Mouse (Mus musculus) mammary gland, adult 2 months (tissue): ENCODE measurements around the gene Macrod1. TPM values are rescaled to one million over a fixed set of nuclear protein-coding genes. Genes with fewer than 3 reads are reported as not detected.

Source experiments
- polyA plus RNA-seq: library from polyadenylated mRNA; depleted of rRNA; stranded (reverse); fragments of >200 nt; gene quantifications from 2 replicates; pipeline ENCODE4 v1.2.3, GENCODE M21; 2012; ENCODE audit warnings: low replicate concordance; rRNA removed

The Macrod1 gene
- 83.4 and 120 TPM in 2 replicates for polyA plus RNA-seq

GRCm38 (mm10) chr19:7056248-7057087, at the start of gene Macrod1:
TSS of gene Macrod1 (plus strand) at chr19:7056810.

DNA sequence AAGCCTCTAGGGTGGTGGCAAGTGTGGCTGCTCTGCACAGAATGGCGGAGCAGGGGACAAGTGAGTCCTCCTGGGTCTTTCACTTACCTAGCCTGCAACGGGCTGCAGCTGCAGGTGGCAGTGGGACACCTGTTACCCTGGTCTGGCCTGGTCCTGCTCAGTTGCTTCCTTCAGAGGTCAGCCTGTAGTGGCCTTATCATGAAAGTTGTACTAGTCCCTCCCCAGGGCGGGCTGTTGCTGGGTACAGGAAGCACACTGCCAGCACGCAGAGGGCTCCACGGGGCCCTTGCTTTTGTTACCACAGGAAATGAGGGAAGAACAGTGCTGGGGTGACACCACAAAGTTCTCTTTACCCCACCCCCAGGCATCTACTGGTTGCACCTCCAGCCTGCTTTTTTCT, 37.4 kb upstream of the Macrod1 start, which contains the start of gene Fermt3:
TSS of gene Fermt3 (minus strand) at position 279 of the 400 bp plus-strand sequence.

DNA sequence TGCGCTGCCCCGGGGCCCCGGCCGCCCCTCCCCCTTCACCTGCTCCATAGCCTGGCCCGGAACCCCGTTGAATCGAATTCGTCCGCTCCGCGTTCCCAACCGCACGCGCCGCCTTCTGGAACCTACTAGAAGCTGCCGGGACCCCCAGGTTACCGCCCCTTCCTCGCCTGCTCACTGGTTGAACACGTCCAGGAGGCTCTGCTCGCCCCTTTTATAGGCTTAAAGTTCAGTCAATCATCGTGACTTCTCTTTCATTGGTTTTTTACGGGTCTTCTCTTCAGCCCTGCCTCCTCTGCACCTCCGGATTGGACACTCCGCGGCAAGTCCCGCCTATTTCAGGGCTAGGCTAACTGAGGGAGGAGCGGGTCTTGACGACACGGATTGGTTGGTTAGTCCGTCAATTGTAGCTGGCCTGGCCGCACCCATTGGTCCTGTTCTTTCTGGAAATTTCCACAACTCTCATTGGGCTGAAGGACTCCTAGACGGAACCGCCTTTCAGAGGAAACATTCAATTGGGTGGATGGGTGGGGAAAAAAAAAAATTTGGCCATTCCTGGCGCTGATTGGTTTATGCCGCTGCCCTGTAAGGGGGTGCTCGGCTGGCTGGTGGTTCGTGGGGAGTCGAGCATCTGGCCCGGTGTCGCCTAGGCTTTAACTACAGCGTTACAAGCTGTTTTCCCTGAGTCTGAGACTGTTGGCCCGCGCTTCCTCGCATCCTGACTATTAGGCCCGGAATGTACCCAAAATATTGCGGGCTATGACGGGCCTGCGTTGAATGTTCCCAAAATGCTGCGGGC, 16.6 kb upstream of the Macrod1 start, which contains the start of gene Stip1:
TSS of gene Stip1 (minus strand) at position 127 of the 796 bp plus-strand sequence.

GRCm38 (mm10) chr19:7105544-7105943, 48.9 kb downstream of the Macrod1 start, which contains the start of gene Flrt1:
TSS of gene Flrt1 (minus strand) at chr19:7105729.

GRCm38 (mm10) chr19:7205753-7206736, 149.4 kb downstream of the Macrod1 start, which contains the start of gene Otub1:
TSS of gene Otub1 (minus strand) at chr19:7206316.

GRCm38 (mm10) chr19:7217162-7217925, 160.7 kb downstream of the Macrod1 start, which contains the start of gene Cox8a:
TSS of gene Cox8a (minus strand) at chr19:7217616.

DNA sequence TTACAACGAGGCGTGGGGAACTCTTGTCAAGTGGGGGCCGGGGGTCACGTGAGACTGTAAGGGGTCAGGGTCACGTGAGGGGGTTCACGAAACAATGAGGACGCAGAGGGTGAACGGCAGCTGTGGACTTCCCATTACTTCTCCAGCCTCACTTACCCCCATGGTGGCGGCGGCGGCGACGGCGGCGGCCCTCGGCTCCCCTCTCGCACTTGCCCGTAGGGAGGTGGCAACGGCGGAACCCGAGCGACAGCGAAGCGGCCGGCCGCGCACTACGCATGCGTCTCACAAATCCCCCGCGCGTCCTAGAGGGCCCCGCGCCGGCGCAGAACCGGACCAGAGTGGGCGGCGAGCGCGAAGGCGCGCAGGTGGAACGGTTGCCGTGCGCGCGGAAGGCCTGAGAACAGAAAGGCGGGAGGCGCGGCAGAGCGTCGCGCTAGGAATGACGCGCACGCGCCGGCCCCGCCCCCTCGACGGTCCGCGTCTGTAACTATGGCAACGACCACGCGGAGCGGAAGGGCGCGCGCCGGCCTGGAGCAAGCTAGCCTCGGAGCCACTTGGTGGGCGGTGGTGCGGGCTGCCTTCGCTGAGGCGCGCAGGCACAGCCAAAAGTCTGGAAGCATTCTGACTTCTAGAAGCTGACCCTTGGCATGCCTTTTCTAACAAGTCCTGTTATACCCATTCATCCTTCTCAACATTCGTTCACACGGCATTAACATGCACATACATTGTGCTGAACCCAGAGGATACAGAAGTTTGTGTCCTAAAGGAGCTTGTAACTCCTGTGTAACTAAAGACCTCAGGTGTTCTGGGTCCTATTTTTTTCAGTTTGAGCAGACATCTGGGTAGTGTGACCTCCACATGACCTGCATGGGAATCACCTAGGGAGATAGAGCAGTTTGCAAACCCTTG, 184.4 kb downstream of the Macrod1 start, which contains the start of gene Naa40:
TSS of gene Naa40 (minus strand) at position 402 of the 909 bp plus-strand sequence.

Other genes starting within 250 kb of the Macrod1 start
- 29.2 and 54.2 TPM in 2 replicates for gene Rps6ka4, start 216.2 kb upstream of the Macrod1 start, polyA plus RNA-seq
- gene Ccdc88b, start 198.6 kb upstream of the Macrod1 start, polyA plus RNA-seq, result 18.4 and 61.9 TPM in 2 replicates
- 96.6 and 166 TPM in 2 replicates for gene Trmt112, start 147.1 kb upstream of the Macrod1 start, polyA plus RNA-seq
- gene Prdx5, start 146.7 kb upstream of the Macrod1 start, polyA plus RNA-seq, result 110 and 125 TPM in 2 replicates
- 79.8 and 98.9 TPM in 2 replicates for gene Esrra, start 135.0 kb upstream of the Macrod1 start, polyA plus RNA-seq
- 0.30 and 0.69 TPM in 2 replicates for gene Catsperz, start 131.4 kb upstream of the Macrod1 start, polyA plus RNA-seq
- 0.11 and 0.17 TPM in 2 replicates for gene Kcnk4, start 122.3 kb upstream of the Macrod1 start, polyA plus RNA-seq
- 43.2 and 81.2 TPM in 2 replicates for gene Bad, start 114.9 kb upstream of the Macrod1 start, polyA plus RNA-seq
- gene Gpr137, start 114.3 kb upstream of the Macrod1 start, polyA plus RNA-seq, result 97.2 and 124 TPM in 2 replicates
- 86.1 and 130 TPM in 2 replicates for gene Ppp1r14b, start 81.8 kb upstream of the Macrod1 start, polyA plus RNA-seq
- gene Plcb3, start 80.3 kb upstream of the Macrod1 start, polyA plus RNA-seq, result 73.1 and 79.6 TPM in 2 replicates
- 20.6 and 22.2 TPM in 2 replicates for gene Fkbp2, start 76.3 kb upstream of the Macrod1 start, polyA plus RNA-seq
- 95.9 and 128 TPM in 2 replicates for gene Vegfb, start 69.2 kb upstream of the Macrod1 start, polyA plus RNA-seq
- gene Dnajc4, start 64.2 kb upstream of the Macrod1 start, polyA plus RNA-seq, result 55.4 and 59.2 TPM in 2 replicates
- 39.2 and 39.4 TPM in 2 replicates for gene Nudt22, start 60.7 kb upstream of the Macrod1 start, polyA plus RNA-seq
- 16.4 and 21.2 TPM in 2 replicates for gene Trpt1, start 60.7 kb upstream of the Macrod1 start, polyA plus RNA-seq
- 50.9 and 104 TPM in 2 replicates for gene Fermt3, start 37.3 kb upstream of the Macrod1 start, polyA plus RNA-seq
- 30.7 and 38.6 TPM in 2 replicates for gene Stip1, start 16.8 kb upstream of the Macrod1 start, polyA plus RNA-seq
- 0.16 and 0.17 TPM in 2 replicates for gene Flrt1, start 48.9 kb downstream of the Macrod1 start, polyA plus RNA-seq
- gene Otub1, start 149.5 kb downstream of the Macrod1 start, polyA plus RNA-seq, result 84.0 and 95.1 TPM in 2 replicates
- gene Cox8a, start 160.8 kb downstream of the Macrod1 start, polyA plus RNA-seq, result 2,726 and 3,653 TPM in 2 replicates
- 20.9 and 29.3 TPM in 2 replicates for gene Naa40, start 184.4 kb downstream of the Macrod1 start, polyA plus RNA-seq
- 9.6 and 14.5 TPM in 2 replicates for gene Rcor2, start 210.5 kb downstream of the Macrod1 start, polyA plus RNA-seq